Mouse (Mus musculus) spleen, postnatal 36 days (tissue): ENCODE data around the gene Il7r.

Source experiments
- DNase-seq, 2 experiments: peaks; one replicate each; pipeline ENCODE4 v3.0.0; 2022; ENCODE audit warnings: low spot score in 2 of 2, mixed read lengths in 1 of 2

Gene Il7r

GRCm38 (mm10) chr15:9472167-9472566 is 57.8 kb downstream of the Il7r start:
- DNase-seq = no peak

DNA sequence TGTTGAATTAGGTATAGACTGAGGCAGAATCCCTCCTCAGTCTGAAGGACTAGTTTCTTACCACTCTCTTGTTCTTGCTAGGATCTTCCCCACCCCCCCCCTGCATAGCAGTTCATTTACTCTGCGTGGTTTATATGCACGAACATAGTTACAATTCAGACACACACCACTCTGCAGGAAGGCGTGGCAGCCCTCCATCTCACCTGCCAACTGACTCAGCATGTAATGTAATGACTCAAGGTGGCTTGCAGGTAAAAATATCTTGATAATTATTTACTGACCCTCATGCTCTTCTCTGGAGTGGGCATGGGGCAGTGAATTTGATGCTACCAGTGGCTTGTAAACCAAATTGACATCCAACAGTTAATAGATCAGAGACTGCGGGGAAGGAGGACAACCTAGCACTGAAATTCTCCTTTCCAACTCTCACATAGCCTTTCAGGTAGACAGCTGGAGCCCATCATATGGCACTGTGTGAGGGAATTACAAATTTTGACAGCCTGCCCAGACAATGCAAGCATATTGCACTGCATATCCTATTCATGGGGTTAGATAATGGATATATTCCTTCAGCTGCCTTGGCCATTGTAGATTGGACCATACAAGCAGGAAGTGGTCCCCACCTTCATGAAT is 58.8 kb downstream of the Il7r start:
- DNase-seq = no peak

DNA sequence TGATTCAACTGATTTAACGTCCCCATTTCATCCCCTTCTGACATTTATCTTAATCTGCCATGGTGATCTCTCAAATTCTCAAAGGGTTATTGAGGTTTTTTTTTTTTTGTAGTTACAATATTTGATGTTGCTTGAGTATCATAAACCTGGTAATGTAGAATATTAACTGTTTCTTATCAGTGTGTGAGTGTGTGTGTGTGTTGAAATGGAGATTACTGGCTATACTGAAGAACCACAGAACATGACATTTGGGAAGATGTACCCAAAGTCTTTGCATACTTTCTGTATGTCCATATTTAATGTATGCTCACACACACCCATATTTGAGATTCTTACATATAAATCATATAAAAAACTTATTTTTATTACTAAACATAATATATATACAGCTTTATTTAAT is 65.9 kb downstream of the Il7r start:
- no peak for DNase-seq

DNA sequence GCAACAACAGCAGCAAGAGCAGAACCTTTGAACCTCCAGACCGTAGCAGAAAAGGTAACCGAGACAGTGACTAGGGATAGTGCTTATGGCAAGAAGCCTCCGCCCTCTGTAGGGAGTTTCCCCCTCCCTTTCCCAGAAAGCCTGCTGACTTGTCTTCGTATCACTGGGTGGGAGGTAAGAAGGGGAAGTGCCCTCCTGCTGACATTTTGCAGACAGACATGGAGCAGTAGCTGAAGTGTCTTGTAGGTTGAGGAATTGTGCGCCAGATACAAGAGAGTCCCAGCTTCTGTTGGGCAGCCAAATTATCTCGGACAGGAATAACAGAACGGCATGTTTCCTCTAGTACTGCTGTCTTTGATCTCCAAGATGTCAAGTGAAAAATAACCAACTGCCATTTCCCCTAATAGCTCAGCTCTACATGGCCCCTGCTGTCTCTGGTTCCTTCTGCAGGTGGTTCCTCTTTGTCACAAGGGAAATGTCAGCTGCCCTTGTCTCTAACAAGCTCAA is 66.4 kb downstream of the Il7r start:
- DNase-seq = peak; percentile 53 to 57
